8 mouse cellular contexts compared by ENCODE assay signal in genomic region chr6:38926135-38926962, GRCm38 (mm10). TPM values are rescaled to one million over a fixed set of nuclear protein-coding genes. Genes with fewer than 3 reads are reported as not detected.
DNase-seq lines count a peak whose midpoint lies in the region; ATAC-seq and TF ChIP-seq lines count a peak whose summit lies in the region.

No protein-coding gene starts in this region.

- H3K27ac ChIP-seq in testis, adult 2 months (ENCODE audit: control insufficient read depth, insufficient read depth, low read depth, low read length), result no peak overlapping the region
- H3K27ac ChIP-seq in hindbrain, postnatal 0 days, result peak overlapping the region; percentile 21; the same call in 1 of the 2 replicates
- H3K27ac ChIP-seq in neural tube, embryonic 12.5 days, result no peak overlapping the region

- TF ChIP-seq POLR2A in testis, adult 2 months (IDR thresholded peaks at IDR 0.05; ENCODE audit: control insufficient read depth, low read depth, low read length), result no peak

- DNase-seq in cerebellum, postnatal 4 days (ENCODE audit: low spot score in 2 of 2), result no peak
- DNase-seq in testis, postnatal 10 days (ENCODE audit: low spot score), result no peak
- DNase-seq in hindbrain, postnatal 0 days (ENCODE audit: low spot score), result peak; percentile 47
- DNase-seq in left cerebral cortex, adult 18-20 months (ENCODE audit: low spot score in 2 of 2), result no peak
- DNase-seq in left cerebral cortex, postnatal 14 days (ENCODE audit: low spot score in 2 of 2), result no peak

- H3K4me1 ChIP-seq in testis, adult 2 months (ENCODE audit: control insufficient read depth, insufficient read depth, low read length), result peaks cover 10% of the 10 kb centered on the region
- H3K4me1 ChIP-seq in hindbrain, postnatal 0 days (ENCODE audit: insufficient read depth, low read length), result no peaks in the 10 kb centered on the region
- no peaks in the 10 kb centered on the region for H3K4me1 ChIP-seq in neural tube, embryonic 12.5 days

- peak overlapping the region; percentile 27 for H3K4me2 ChIP-seq in hindbrain, postnatal 0 days (ENCODE audit: low read depth, low read length)
- peak overlapping the region; percentile 47 for H3K4me2 ChIP-seq in neural tube, embryonic 12.5 days (replicated peaks)

- H3K4me3 ChIP-seq in testis, adult 2 months (ENCODE audit: control insufficient read depth, low read depth, low read length), result peak overlapping the region; percentile 80
- H3K4me3 ChIP-seq in hindbrain, postnatal 0 days (ENCODE audit: low read length), result no peak overlapping the region
- H3K4me3 ChIP-seq in neural tube, embryonic 12.5 days, result 0 out of 2 replicates have a peak overlapping the region, but pooled peaks have one; percentile 2

- 0 out of 2 replicates have a peak, but pooled peaks have one; percentile 49 for ATAC-seq in cerebellum, adult (ENCODE audit: insufficient number of reproducible peaks, low FRiP score, low TSS enrichment)
- peak; percentile 60 for ATAC-seq in hindbrain, postnatal 0 days
- peak; percentile 56; the same call in 1 of the 2 replicates for ATAC-seq in neural tube, embryonic 12.5 days (ENCODE audit: low FRiP score, low read depth)

- no peak overlapping the region for H3K9ac ChIP-seq in hindbrain, postnatal 0 days (replicated peaks; ENCODE audit: low read length)
- H3K9ac ChIP-seq in neural tube, embryonic 12.5 days, result no peak overlapping the region

- intact Hi-C loops in left cerebral cortex, postnatal 14 days (cut with DNase I), result no loop called here

- H3K9me3 ChIP-seq in hindbrain, postnatal 0 days (ENCODE audit: low read length), result no peaks in the 10 kb centered on the region
- H3K9me3 ChIP-seq in neural tube, embryonic 12.5 days, result no peaks in the 10 kb centered on the region

- H3K27me3 ChIP-seq in testis, adult 2 months (ENCODE audit: control insufficient read depth, insufficient read depth, low read length), result no peaks in the 10 kb centered on the region
- H3K27me3 ChIP-seq in hindbrain, postnatal 0 days (ENCODE audit: insufficient read depth, low read length), result no peaks in the 10 kb centered on the region
- H3K27me3 ChIP-seq in neural tube, embryonic 12.5 days (replicated peaks), result no peaks in the 10 kb centered on the region

- H3K36me3 ChIP-seq in testis, adult 2 months (ENCODE audit: control insufficient read depth, insufficient read depth, low read length), result no peaks in the 10 kb centered on the region
- H3K36me3 ChIP-seq in hindbrain, postnatal 0 days (ENCODE audit: insufficient read depth, low read length), result no peaks in the 10 kb centered on the region
- H3K36me3 ChIP-seq in neural tube, embryonic 12.5 days, result no peaks in the 10 kb centered on the region

- 53% methylated on average over 28 of the region's 28 CpGs for WGBS in hindbrain, postnatal 0 days
- 58% methylated on average over 28 of the region's 28 CpGs for WGBS in neural tube, embryonic 12.5 days

- TF ChIP-seq CTCF in testis, adult 2 months (IDR thresholded peaks at IDR 0.05; ENCODE audit: control insufficient read depth, insufficient read depth, insufficient replicate concordance, low read depth, low read length), result no peak
- no peak for TF ChIP-seq CTCF in hindbrain, postnatal 0 days (IDR thresholded peaks at IDR 0.05; ENCODE audit: low read depth)

RNA-seq across cellular contexts. Expression of gene Hipk2, which starts 50.4 kb away (rescaled TPM):
- polyA plus RNA-seq in testis, adult 2 months (2012; rRNA removed), result 32.7 and 33.9 TPM in 2 replicates
- 60.3 and 67.8 TPM in 2 replicates for total RNA-seq in hindbrain, postnatal 0 days (2014; rRNA removed)
- polyA plus RNA-seq in hindbrain, postnatal 0 days (2015; fragmentation: Nextera tagmentation; extraction: Ambion mirVana), result 24.9 and 25.3 TPM in 2 replicates
- polyA plus RNA-seq in neural tube, embryonic 12.5 days (2016; fragmentation: Nextera tagmentation; extraction: Ambion mirVana), result 32.7 and 38.8 TPM in 2 replicates
- total RNA-seq in left cerebral cortex, adult 18-20 months (2021), result 10 to 100 TPM; 45.5 to 48.7 TPM
- 10 to 100 TPM; 48.3 to 52.3 TPM for total RNA-seq in left cerebral cortex, postnatal 14 days (2021)

RNA-seq across cellular contexts. Expression of gene Tbxas1, which starts 51.1 kb away (rescaled TPM):
- polyA plus RNA-seq in testis, adult 2 months (2012; rRNA removed), result 0.16 and 0.53 TPM in 2 replicates
- 2.0 and 4.3 TPM in 2 replicates for total RNA-seq in hindbrain, postnatal 0 days (2014; rRNA removed)
- 2.1 and 2.4 TPM in 2 replicates for polyA plus RNA-seq in hindbrain, postnatal 0 days (2015; fragmentation: Nextera tagmentation; extraction: Ambion mirVana)
- 2.0 and 2.3 TPM in 2 replicates for polyA plus RNA-seq in neural tube, embryonic 12.5 days (2016; fragmentation: Nextera tagmentation; extraction: Ambion mirVana)
- 1 to 10 TPM; 2.0 to 2.2 TPM for total RNA-seq in left cerebral cortex, adult 18-20 months (2021)
- total RNA-seq in left cerebral cortex, postnatal 14 days (2021), result 1 to 10 TPM; 2.9 to 3.0 TPM
